Mouse (Mus musculus): ENCODE measurements around the gene Rps6ka2. TPM values are rescaled to one million over a fixed set of nuclear protein-coding genes. Genes with fewer than 3 reads are reported as not detected.

Gene Rps6ka2
- polyA plus RNA-seq, 1 experiment from 2014 or later = 37.5 TPM

- Histone ChIP-seq H3K27ac (replicated peaks) (no peak overlapping the region), H3K4me2 (no peak overlapping the region), H3K9me3 (no peaks in the 10 kb centered on the region), H3K27me3 (replicated peaks) (0 out of 2 replicates have a peak, but pooled peaks cover 3% of the 10 kb centered on the region), H3K4me3 (no peak overlapping the region), H3K4me1 (peaks cover 42% of the 10 kb centered on the region), H3K9ac (0 out of 2 replicates have a peak overlapping the region, but pooled peaks have one; percentile 12), H3K36me3 (no peaks in the 10 kb centered on the region)
- WGBS = 46% methylated on average over 9 of the region's 9 CpGs
- ATAC-seq (ENCODE audit: extremely low read depth, insufficient number of reproducible peaks, low FRiP score, low TSS enrichment) = no peak
Observed at GRCm38 (mm10) chr17:7145373-7146058, 24.4 kb upstream of the Rps6ka2 start.

GRCm38 (mm10) chr17:7146479-7146878 lies 23.4 kb upstream of the Rps6ka2 start:
- no peak overlapping the region for H3K9ac ChIP-seq
- WGBS = 74% methylated on average over 7 of the region's 7 CpGs
- H3K27ac ChIP-seq (replicated peaks) = no peak overlapping the region
- H3K36me3 ChIP-seq = no peaks in the 10 kb centered on the region
- no peaks in the 10 kb centered on the region for H3K9me3 ChIP-seq
- peaks cover 42% of the 10 kb centered on the region for H3K4me1 ChIP-seq
- ATAC-seq (ENCODE audit: extremely low read depth, insufficient number of reproducible peaks, low FRiP score, low TSS enrichment) = no peak
- no peak overlapping the region for H3K4me2 ChIP-seq
- no peak overlapping the region for H3K4me3 ChIP-seq
- 0 out of 2 replicates have a peak, but pooled peaks cover 3% of the 10 kb centered on the region for H3K27me3 ChIP-seq (replicated peaks)

DNA sequence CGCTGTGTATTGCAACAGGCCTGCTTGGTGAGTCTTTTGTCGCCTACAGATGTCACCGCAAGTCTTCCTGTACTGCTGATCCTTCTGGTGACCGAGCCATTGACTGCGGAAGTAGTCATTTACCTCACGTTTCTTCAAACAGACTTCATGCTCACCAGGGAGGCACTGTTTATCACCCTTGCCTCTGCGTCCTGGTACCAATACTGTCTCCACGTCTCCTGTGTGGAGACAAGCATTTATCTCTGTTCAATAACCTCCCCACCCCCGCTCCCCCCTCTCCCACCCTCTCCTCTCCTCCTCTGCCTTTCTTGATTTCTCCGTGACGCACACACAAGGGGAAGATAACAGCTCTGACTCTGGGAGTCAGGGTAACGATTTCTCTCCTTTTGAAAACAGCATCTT lies 22.0 kb upstream of the Rps6ka2 start:
- WGBS = 21% methylated on average over 12 of the region's 12 CpGs
- peaks cover 43% of the 10 kb centered on the region for H3K4me1 ChIP-seq
- no peak for ATAC-seq (ENCODE audit: extremely low read depth, insufficient number of reproducible peaks, low FRiP score, low TSS enrichment)
- H3K9ac ChIP-seq = no peak overlapping the region
- H3K4me2 ChIP-seq = peak overlapping the region; percentile 33; the same call in 1 of the 2 replicates
- H3K4me3 ChIP-seq = no peak overlapping the region
- no peaks in the 10 kb centered on the region for H3K9me3 ChIP-seq
- no peak overlapping the region for H3K27ac ChIP-seq (replicated peaks)
- H3K27me3 ChIP-seq (replicated peaks) = no peaks in the 10 kb centered on the region
- no peaks in the 10 kb centered on the region for H3K36me3 ChIP-seq

GRCm38 (mm10) chr17:7149328-7150195 lies 20.4 kb upstream of the Rps6ka2 start:
- Histone ChIP-seq H3K9me3 (no peaks in the 10 kb centered on the region), H3K4me2 (no peak overlapping the region), H3K27me3 (replicated peaks) (no peaks in the 10 kb centered on the region), H3K27ac (replicated peaks) (no peak overlapping the region), H3K36me3 (no peaks in the 10 kb centered on the region), H3K4me1 (peaks cover 32% of the 10 kb centered on the region), H3K9ac (no peak overlapping the region), H3K4me3 (no peak overlapping the region)
- ATAC-seq (ENCODE audit: extremely low read depth, insufficient number of reproducible peaks, low FRiP score, low TSS enrichment) = no peak
- WGBS = 82% methylated on average over 11 of the region's 11 CpGs

- Histone ChIP-seq H3K4me3 (no peak overlapping the region), H3K4me2 (no peak overlapping the region), H3K27ac (replicated peaks) (no peak overlapping the region), H3K9ac (no peak overlapping the region), H3K9me3 (no peaks in the 10 kb centered on the region), H3K27me3 (replicated peaks) (no peaks in the 10 kb centered on the region), H3K4me1 (peaks cover 13% of the 10 kb centered on the region), H3K36me3 (no peaks in the 10 kb centered on the region)
- no peak for ATAC-seq (ENCODE audit: extremely low read depth, insufficient number of reproducible peaks, low FRiP score, low TSS enrichment)
- 77% methylated on average over 6 of the region's 6 CpGs for WGBS
Observed at GRCm38 (mm10) chr17:7151446-7152100, 18.3 kb upstream of the Rps6ka2 start.

DNA sequence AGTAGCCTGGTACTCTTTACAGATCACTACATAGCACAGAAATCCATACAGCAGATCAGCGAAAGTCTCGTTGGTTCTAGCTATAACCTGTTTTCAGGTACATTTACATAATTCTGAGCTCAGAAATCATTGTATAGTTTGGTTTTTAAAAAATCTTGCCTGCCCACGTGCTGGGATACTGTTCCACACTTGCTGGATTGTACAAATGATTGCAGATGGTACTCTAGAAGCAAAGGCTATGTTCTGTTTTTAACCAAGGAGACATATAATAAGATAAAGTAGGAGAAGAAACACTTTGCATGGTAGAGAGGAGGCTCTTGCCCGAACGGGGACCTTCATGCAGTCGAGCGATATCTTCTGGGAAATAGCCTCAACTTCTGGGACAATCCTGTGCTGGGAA lies 17.3 kb upstream of the Rps6ka2 start:
- H3K4me2 ChIP-seq = no peak overlapping the region
- no peak overlapping the region for H3K4me3 ChIP-seq
- H3K27ac ChIP-seq (replicated peaks) = no peak overlapping the region
- WGBS = 81% methylated on average over 7 of the region's 7 CpGs
- H3K36me3 ChIP-seq = no peaks in the 10 kb centered on the region
- H3K9me3 ChIP-seq = no peaks in the 10 kb centered on the region
- peaks cover 13% of the 10 kb centered on the region for H3K4me1 ChIP-seq
- ATAC-seq (ENCODE audit: extremely low read depth, insufficient number of reproducible peaks, low FRiP score, low TSS enrichment) = no peak
- no peak overlapping the region for H3K9ac ChIP-seq
- no peaks in the 10 kb centered on the region for H3K27me3 ChIP-seq (replicated peaks)

- H3K9ac ChIP-seq = no peak overlapping the region
- H3K4me2 ChIP-seq = no peak overlapping the region
- no peaks in the 10 kb centered on the region for H3K27me3 ChIP-seq (replicated peaks)
- H3K9me3 ChIP-seq = no peaks in the 10 kb centered on the region
- no peak for ATAC-seq (ENCODE audit: extremely low read depth, insufficient number of reproducible peaks, low FRiP score, low TSS enrichment)
- H3K4me3 ChIP-seq = no peak overlapping the region
- H3K4me1 ChIP-seq = peaks cover 6% of the 10 kb centered on the region
- 56% methylated on average over 3 of the region's 3 CpGs for WGBS
- H3K36me3 ChIP-seq = no peaks in the 10 kb centered on the region
- H3K27ac ChIP-seq (replicated peaks) = no peak overlapping the region
Observed at GRCm38 (mm10) chr17:7163955-7164354, 6.0 kb upstream of the Rps6ka2 start.

GRCm38 (mm10) chr17:7165524-7165923 lies 4.4 kb upstream of the Rps6ka2 start:
- 89% methylated on average over 7 of the region's 7 CpGs for WGBS
- Histone ChIP-seq H3K4me3 (no peak overlapping the region), H3K9ac (no peak overlapping the region), H3K9me3 (no peaks in the 10 kb centered on the region), H3K4me1 (peaks cover 11% of the 10 kb centered on the region), H3K36me3 (no peaks in the 10 kb centered on the region), H3K27ac (replicated peaks) (no peak overlapping the region), H3K27me3 (replicated peaks) (no peaks in the 10 kb centered on the region), H3K4me2 (no peak overlapping the region)
- no peak for ATAC-seq (ENCODE audit: extremely low read depth, insufficient number of reproducible peaks, low FRiP score, low TSS enrichment)

GRCm38 (mm10) chr17:7168961-7169626 lies 821 bp upstream of the Rps6ka2 start:
- Histone ChIP-seq H3K27me3 (replicated peaks) (no peaks in the 10 kb centered on the region), H3K9me3 (no peaks in the 10 kb centered on the region), H3K4me2 (peak overlapping the region; percentile 79), H3K9ac (peak overlapping the region; percentile 73), H3K36me3 (no peaks in the 10 kb centered on the region), H3K27ac (replicated peaks) (peak overlapping the region; percentile 92), H3K4me3 (peak overlapping the region; percentile 50), H3K4me1 (peaks cover 44% of the 10 kb centered on the region)
- WGBS = 12% methylated on average over 15 of the region's 15 CpGs
- ATAC-seq (ENCODE audit: extremely low read depth, insufficient number of reproducible peaks, low FRiP score, low TSS enrichment) = peak; percentile 3; the same call in 1 of the 2 replicates

GRCm38 (mm10) chr17:7170304-7171295 lies 685 bp downstream of the Rps6ka2 start:
- ATAC-seq (ENCODE audit: extremely low read depth, insufficient number of reproducible peaks, low FRiP score, low TSS enrichment) = no peak
- H3K9ac ChIP-seq = peak overlapping the region; percentile 90
- H3K27ac ChIP-seq (replicated peaks) = peak overlapping the region; percentile 82

More at GRCm38 (mm10) chr17:7170304-7171295, 685 bp downstream of the Rps6ka2 start:
- H3K4me3 ChIP-seq = peak overlapping the region; percentile 82
- no peaks in the 10 kb centered on the region for H3K27me3 ChIP-seq (replicated peaks)
- peak overlapping the region; percentile 79 for H3K4me2 ChIP-seq
- 1% methylated on average over 43 of the region's 43 CpGs for WGBS
- H3K36me3 ChIP-seq = no peaks in the 10 kb centered on the region
- peaks cover 56% of the 10 kb centered on the region for H3K4me1 ChIP-seq
- no peaks in the 10 kb centered on the region for H3K9me3 ChIP-seq
